In the genomic region with DNA sequence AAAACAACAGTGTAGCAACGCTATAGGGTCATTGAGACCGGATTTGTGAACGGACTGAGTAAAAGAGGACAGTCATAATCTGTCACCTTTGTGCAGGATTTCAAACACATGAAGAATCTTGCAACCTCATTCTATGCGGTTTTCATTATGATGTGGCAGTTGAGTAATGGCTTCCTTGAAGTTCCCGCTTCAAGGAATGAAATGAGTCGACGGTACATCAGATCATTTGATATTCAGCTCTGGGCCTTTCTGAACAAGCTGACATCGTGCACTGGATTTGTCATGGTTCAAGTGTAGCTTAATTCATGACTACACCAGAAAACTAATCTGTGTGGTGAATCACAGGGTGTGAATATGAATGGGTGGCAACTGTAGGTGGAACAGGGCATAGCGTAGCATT, we compare ENCODE assay signal across 22 mouse cellular contexts.
DNase-seq lines count a peak whose midpoint lies in the region; ATAC-seq and TF ChIP-seq lines count a peak whose summit lies in the region.
"Had no signal": no experiment of that assay in that cellular context is flagged by ENCODE, and none has a peak within 500 bp of the region (broad histone marks: within the 10 kb centered on the region; RNA-seq: fewer than 3 reads in every experiment).

No protein-coding gene starts in this region.

- H3K27me3 ChIP-seq in lung, embryonic 14.5 days (ENCODE audit: insufficient read depth, low read length): no peaks in the 10 kb centered on the region
- H3K27me3 ChIP-seq in lung, postnatal 0 days (replicated peaks; ENCODE audit: insufficient read depth, low read length): no peaks in the 10 kb centered on the region
- H3K27me3 ChIP-seq: embryonic facial prominence, embryonic 15.5 days; intestine, embryonic 15.5 days; limb, embryonic 15.5 days; midbrain, embryonic 13.5 days had no signal

- no peaks in the 10 kb centered on the region for H3K9me3 ChIP-seq in lung, embryonic 14.5 days (ENCODE audit: low read depth, low read length)
- no peaks in the 10 kb centered on the region for H3K9me3 ChIP-seq in lung, postnatal 0 days (ENCODE audit: low read length)
- H3K9me3 ChIP-seq: embryonic facial prominence, embryonic 15.5 days; heart, embryonic 10.5 days; intestine, embryonic 15.5 days; limb, embryonic 15.5 days; midbrain, embryonic 13.5 days had no signal

- no peaks in the 10 kb centered on the region for H3K36me3 ChIP-seq in lung, embryonic 14.5 days (ENCODE audit: insufficient read depth)
- H3K36me3 ChIP-seq in lung, postnatal 0 days (ENCODE audit: insufficient read depth, low read length): no peaks in the 10 kb centered on the region
- H3K36me3 ChIP-seq: embryonic facial prominence, embryonic 15.5 days; heart, embryonic 10.5 days; intestine, embryonic 15.5 days; limb, embryonic 15.5 days; midbrain, embryonic 13.5 days had no signal

- H3K27ac ChIP-seq in lung, embryonic 14.5 days (ENCODE audit: low read depth): no peak overlapping the region
- H3K27ac ChIP-seq in lung, postnatal 0 days (ENCODE audit: low read length): no peak overlapping the region
- H3K27ac ChIP-seq: embryonic facial prominence, embryonic 15.5 days; heart, embryonic 10.5 days; intestine, embryonic 15.5 days; limb, embryonic 15.5 days; midbrain, embryonic 13.5 days had no signal

- no peak for TF ChIP-seq EP300 in lung, postnatal 0 days (IDR thresholded peaks at IDR 0.05)

- no peak for TF ChIP-seq CTCF in lung, embryonic 14.5 days (IDR thresholded peaks at IDR 0.05; ENCODE audit: low read depth)
- no peak for TF ChIP-seq CTCF in lung, postnatal 0 days (IDR thresholded peaks at IDR 0.05)

- no peaks in the 10 kb centered on the region for H3K4me1 ChIP-seq in lung, embryonic 14.5 days (ENCODE audit: insufficient read depth)
- H3K4me1 ChIP-seq in lung, postnatal 0 days (ENCODE audit: insufficient read depth, low read depth, low read length): no peaks in the 10 kb centered on the region; the same call in 1 of the 2 replicates
- H3K4me1 ChIP-seq: heart, embryonic 10.5 days; intestine, embryonic 15.5 days; midbrain, embryonic 13.5 days had no signal

- H3K4me3 ChIP-seq in lung, embryonic 14.5 days (ENCODE audit: low read depth, low read length): no peak overlapping the region
- H3K4me3 ChIP-seq in lung, postnatal 0 days (ENCODE audit: low read depth, low read length): no peak overlapping the region
- H3K4me3 ChIP-seq: embryonic facial prominence, embryonic 15.5 days; heart, embryonic 10.5 days; intestine, embryonic 15.5 days; limb, embryonic 15.5 days; midbrain, embryonic 13.5 days had no signal

- H3K4me2 ChIP-seq in lung, embryonic 14.5 days: no peak overlapping the region
- H3K4me2 ChIP-seq in lung, postnatal 0 days (replicated peaks; ENCODE audit: low read depth, low read length): no peak overlapping the region
- H3K4me2 ChIP-seq: embryonic facial prominence, embryonic 15.5 days; intestine, embryonic 15.5 days; limb, embryonic 15.5 days; midbrain, embryonic 13.5 days had no signal

- peak; percentile 12 for DNase-seq in lung, embryonic 14.5 days
- no peak for DNase-seq in lung, postnatal 0 days (ENCODE audit: low spot score)
- peak; percentile 44 for DNase-seq in NIH3T3 (ENCODE audit: low read depth)
- DNase-seq in cerebellum, adult 18-20 months: no peak
- DNase-seq in adrenal gland, postnatal 25 days: no peak
- DNase-seq in adrenal gland, adult 8-10 months: no peak
- no peak for DNase-seq in heart, adult 18-20 months
- DNase-seq: adrenal gland, adult 2 months; cerebellum, adult 11 months; cerebellum, postnatal 25 days; gastrocnemius, postnatal 14 days; kidney, adult 9 months; kidney, postnatal 25 days; lung, postnatal 14 days; right cerebral cortex, postnatal 4 days; thymus, postnatal 25 days had no signal

- WGBS in lung, embryonic 14.5 days: 65% methylated on average over 9 of the region's 9 CpGs
- 72% methylated on average over 9 of the region's 9 CpGs for WGBS in lung, postnatal 0 days

- no peak for ATAC-seq in lung, embryonic 14.5 days (ENCODE audit: insufficient read depth)
- ATAC-seq in lung, postnatal 0 days: no peak
- 0 out of 2 replicates have a peak, but pooled peaks have one; percentile 9 for ATAC-seq in granulocyte monocyte progenitor cell, adult 5-6 weeks (replicated peaks; ENCODE audit: poor library complexity, severe bottlenecking)
- ATAC-seq: intestine, embryonic 15.5 days; midbrain, embryonic 13.5 days had no signal

- no peak overlapping the region for H3K9ac ChIP-seq in lung, embryonic 14.5 days
- H3K9ac ChIP-seq in lung, postnatal 0 days (replicated peaks; ENCODE audit: low read depth): no peak overlapping the region
- H3K9ac ChIP-seq: embryonic facial prominence, embryonic 15.5 days; intestine, embryonic 15.5 days; limb, embryonic 15.5 days; midbrain, embryonic 13.5 days had no signal

Comparison
In these comparisons a context has a peak if more than half of its experiments do, and no peak if none do; other contexts are left out.
1. DNase-seq: peak in lung, embryonic 14.5 days (single experiment) and NIH3T3 (single experiment); none in lung, postnatal 0 days (single experiment), cerebellum, adult 18-20 months (0 of 2), adrenal gland, postnatal 25 days (single experiment), adrenal gland, adult 8-10 months (single experiment) and heart, adult 18-20 months (0 of 2).